Mouse (Mus musculus) G1E-ER4 (cell line): ENCODE results near the gene Ccdc27. TPM values are rescaled to one million over a fixed set of nuclear protein-coding genes. Genes with fewer than 3 reads are reported as not detected.

ENCODE experiments used
- GATA1 ChIP-seq: IDR thresholded peaks from one replicate; pipeline ENCODE4 v1.8.0; 2012; ENCODE audit warnings: low read length, inconsistent platforms
- polyA plus RNA-seq: library from polyadenylated mRNA; stranded (reverse); fragments of >175 nt; gene quantifications from 2 replicates; pipeline ENCODE4 v1.2.3, GENCODE M21; 2012

The Ccdc27 gene
- polyA plus RNA-seq, 1 experiment, result not detected

GRCm38 (mm10) chr4:154011646-154012089 is 30.8 kb downstream of the Ccdc27 start, which contains the start of gene Lrrc47:
Lrrc47 (plus strand) TSS chr4:154011731.
- no peak for TF ChIP-seq GATA1

- TF ChIP-seq GATA1, result no peak
Measured at GRCm38 (mm10) chr4:154010907-154011645, 31.4 kb downstream of the Ccdc27 start.

- no peak for TF ChIP-seq GATA1
Measured at GRCm38 (mm10) chr4:154007759-154008158, 34.7 kb downstream of the Ccdc27 start.

DNA sequence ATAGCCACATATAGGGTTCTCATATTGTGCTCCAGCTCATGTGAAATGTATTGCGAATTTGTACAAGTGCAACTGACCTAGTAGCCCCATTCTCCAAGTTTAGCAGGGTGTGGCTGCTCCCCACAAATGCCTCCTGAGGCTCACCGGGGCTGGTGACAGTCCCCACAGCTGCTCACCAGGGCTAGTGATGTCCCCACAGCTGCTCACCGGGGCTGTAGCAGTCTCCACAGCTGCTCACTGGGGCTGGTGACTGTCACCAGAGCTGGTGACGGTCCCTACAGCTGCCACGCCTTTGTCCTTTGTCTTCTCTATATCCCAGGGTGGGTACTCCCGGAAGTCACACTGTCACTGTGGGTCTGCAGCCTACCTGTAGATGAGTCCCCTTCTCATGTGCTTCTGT is 36.2 kb downstream of the Ccdc27 start:
- no peak for TF ChIP-seq GATA1

DNA sequence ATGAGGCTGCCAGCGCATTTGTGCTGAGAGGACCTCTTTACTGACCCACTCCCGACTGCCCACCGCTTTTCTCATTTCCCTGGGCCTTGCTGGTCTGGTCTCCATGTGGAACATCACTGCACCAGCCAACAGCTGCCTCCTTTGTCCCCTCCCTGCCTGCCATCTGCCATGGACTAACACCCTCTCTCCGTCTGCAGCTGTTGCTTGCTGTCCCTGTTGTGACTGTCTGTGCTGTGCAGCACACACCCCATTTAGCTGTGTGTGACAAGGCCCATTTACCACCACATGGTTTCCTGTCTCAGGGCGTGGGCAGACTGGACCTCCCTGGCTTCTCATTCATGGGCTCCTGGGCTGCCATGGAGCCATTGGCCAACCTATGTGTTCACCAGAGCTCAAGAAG is 37.0 kb downstream of the Ccdc27 start:
- no peak for TF ChIP-seq GATA1

DNA sequence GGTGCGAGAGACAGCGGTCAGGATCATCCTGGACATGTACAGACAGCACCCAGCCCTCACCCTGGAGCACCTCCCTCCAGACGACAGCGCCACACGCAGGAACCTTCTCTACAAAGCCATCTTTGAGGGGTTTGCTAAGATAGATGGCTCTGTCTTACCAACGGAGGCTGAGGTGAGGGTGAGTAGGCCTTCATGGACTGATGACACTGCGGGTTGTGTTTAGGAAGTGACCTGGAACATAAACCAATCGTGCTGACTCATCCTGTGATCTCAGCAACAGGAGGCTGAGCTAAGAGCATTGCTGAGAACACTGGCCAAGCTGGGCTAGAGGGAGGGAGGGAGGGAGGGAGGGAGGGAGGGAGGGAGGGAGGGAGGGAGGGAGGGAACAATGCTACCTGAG is 49.0 kb downstream of the Ccdc27 start:
- no peak for TF ChIP-seq GATA1

GRCm38 (mm10) chr4:153992715-153993114 is 49.8 kb downstream of the Ccdc27 start:
- TF ChIP-seq GATA1, result no peak

DNA sequence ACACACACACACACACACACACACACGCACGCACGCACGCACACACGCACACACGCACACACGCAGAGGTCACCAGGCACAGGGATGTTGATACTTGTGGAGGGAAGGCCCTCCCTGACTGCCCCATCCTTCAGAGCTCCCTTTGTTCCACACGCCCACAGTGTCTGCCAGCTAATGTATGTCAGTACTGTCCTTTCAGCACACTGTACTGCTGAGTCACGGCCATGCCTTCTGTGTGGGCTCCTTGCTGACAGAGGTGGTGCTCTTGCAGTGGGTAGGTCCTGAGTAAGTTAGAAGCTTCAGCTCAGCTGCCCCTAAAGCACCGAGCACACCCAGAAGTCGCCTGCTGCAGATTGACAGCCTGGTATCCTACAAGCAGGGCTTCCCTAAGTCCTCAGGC is 62.0 kb downstream of the Ccdc27 start:
- TF ChIP-seq GATA1, result no peak

DNA sequence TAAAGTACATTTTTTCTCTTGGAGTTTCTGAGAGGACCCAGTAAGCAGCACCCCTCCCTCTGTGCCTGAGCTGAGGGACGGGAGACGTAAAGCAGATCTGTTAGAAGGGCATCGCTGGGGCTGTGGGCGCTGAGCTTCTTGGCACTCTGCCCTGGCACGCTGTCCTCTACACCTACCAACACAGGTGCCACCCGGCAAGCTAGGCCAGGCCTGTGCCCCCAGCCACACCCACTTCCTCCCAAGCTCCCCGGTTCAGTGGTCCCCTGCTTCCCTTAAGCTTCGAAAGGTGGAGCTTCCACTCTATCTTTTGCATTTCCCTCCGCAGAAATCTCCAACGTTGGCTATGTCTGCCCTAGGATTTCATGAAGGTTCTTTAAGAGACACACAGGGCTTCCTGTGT is 63.2 kb downstream of the Ccdc27 start:
- no peak for TF ChIP-seq GATA1

Other genes with a start within 250 kb of the Ccdc27 start
- gene A430005L14Rik, start 85.4 kb downstream of the Ccdc27 start, polyA plus RNA-seq, result 117 and 121 TPM in 2 replicates
- gene Dffb, start 67.6 kb downstream of the Ccdc27 start, polyA plus RNA-seq, result 15.5 and 15.8 TPM in 2 replicates
- gene Cep104, start 67.5 kb downstream of the Ccdc27 start, polyA plus RNA-seq, result 7.8 and 10.7 TPM in 2 replicates
- 178 and 230 TPM in 2 replicates for gene Lrrc47, start 30.9 kb downstream of the Ccdc27 start, polyA plus RNA-seq
- 84.0 and 144 TPM in 2 replicates for gene Smim1, start 16.4 kb downstream of the Ccdc27 start, polyA plus RNA-seq
- gene Trp73, start 97.5 kb upstream of the Ccdc27 start, polyA plus RNA-seq, result 0.18 TPM in 1 of 2 replicates, not detected in the other
- 17.5 and 23.0 TPM in 2 replicates for gene Wrap73, start 99.7 kb upstream of the Ccdc27 start, polyA plus RNA-seq
- gene Tprgl, start 118.0 kb upstream of the Ccdc27 start, polyA plus RNA-seq, result 80.5 and 100 TPM in 2 replicates
- gene Megf6, start 128.1 kb upstream of the Ccdc27 start, polyA plus RNA-seq, result 0.03 and 0.05 TPM in 2 replicates